Mouse (Mus musculus) left cerebral cortex, adult 11 months (tissue): ENCODE measurements at regions not wholly inside any gene's neighbourhood (a gene's known extent, or its start where the extent isn't known, plus 50 kb on each side); places are given as distances from the start of the nearest gene placed in this dataset.

Experiments used
- DNase-seq: peaks from one replicate; pipeline ENCODE4 v3.0.0; 2022; ENCODE audit warnings: low spot score

- DNase-seq = no peak
Measured at GRCm38 (mm10) chrX:11487876-11488275, 160.3 kb downstream of the H2al1j start.

GRCm38 (mm10) chrX:11490146-11490693 is 162.6 kb downstream of the H2al1j start:
- no peak for DNase-seq

GRCm38 (mm10) chrX:11491235-11491634 is 163.6 kb downstream of the H2al1j start:
- no peak for DNase-seq

- no peak for DNase-seq
Measured at GRCm38 (mm10) chrX:11491676-11492391, 164.2 kb downstream of the H2al1j start.

- DNase-seq = no peak
Measured at GRCm38 (mm10) chrX:11493526-11494245, 166.1 kb downstream of the H2al1j start.

- DNase-seq = no peak
Measured at GRCm38 (mm10) chrX:11494246-11494630, 166.6 kb downstream of the H2al1j start.

- no peak for DNase-seq
Measured at GRCm38 (mm10) chrX:11512439-11512838, 184.8 kb downstream of the H2al1j start.

DNA sequence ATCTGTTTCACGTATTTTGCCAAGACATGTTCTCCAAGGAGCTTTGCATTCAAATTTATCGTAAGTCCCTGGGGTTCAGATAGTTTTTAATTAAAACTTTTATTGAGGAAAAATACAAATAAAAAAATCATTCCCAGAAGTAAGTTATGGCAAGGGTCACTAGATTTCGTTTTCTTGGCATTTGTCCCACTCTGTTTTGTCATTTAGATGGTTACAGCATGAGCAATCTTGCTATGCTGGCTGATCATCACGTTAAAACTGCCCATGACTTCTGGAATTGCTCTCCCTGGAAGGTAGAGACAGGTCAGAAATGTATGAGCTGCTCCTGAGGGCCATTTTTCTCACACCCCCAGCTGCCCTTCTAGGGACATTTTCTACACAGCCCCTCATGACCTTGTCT is 185.3 kb downstream of the H2al1j start:
- DNase-seq = no peak

DNA sequence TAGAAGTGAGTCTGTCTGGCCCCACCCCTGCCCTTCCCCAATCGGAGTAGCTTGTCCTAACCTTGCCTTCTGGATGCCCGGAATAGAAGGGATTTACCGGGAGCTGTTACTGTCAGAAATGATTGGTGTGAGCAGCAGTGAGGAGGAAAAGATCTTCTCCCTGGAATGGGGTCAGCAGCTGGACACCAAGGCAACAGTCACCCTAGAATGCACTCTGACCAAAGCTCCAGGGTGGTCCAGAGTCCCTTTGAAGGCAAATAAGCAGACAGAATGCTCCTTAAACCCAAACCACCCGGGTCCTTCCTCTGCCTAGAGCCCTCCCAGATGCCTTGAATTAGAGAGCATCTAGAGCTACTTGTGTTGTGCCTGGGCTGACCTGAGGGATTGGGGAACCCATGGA is 196.2 kb downstream of the H2al1j start:
- DNase-seq = no peak

- no peak for DNase-seq
Measured at GRCm38 (mm10) chrX:11525326-11525725, 197.7 kb downstream of the H2al1j start.

DNA sequence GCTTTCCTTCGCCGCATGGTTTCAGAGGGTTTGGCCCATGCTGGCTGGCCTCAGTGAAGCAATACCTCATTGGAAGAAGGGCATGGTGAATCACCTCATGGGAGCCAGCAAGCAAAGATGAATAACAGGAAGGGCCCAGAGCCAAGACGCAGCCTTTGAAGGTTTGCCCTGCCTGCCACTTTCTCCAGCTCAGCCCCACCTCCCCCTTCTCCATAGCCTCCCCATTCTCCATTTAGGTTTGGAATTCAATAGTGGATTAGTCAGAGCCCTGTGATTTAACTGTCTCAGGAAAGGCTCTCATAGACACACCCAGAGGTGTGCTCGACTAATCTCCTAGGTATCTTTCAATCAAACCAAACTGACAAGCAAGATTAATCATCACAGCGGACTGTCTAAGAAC is 201.0 kb downstream of the H2al1j start:
- DNase-seq = no peak

GRCm38 (mm10) chrX:11529221-11529620 is 201.6 kb downstream of the H2al1j start:
- no peak for DNase-seq

GRCm38 (mm10) chrX:11532817-11533216 is 205.2 kb downstream of the H2al1j start:
- DNase-seq = no peak

DNA sequence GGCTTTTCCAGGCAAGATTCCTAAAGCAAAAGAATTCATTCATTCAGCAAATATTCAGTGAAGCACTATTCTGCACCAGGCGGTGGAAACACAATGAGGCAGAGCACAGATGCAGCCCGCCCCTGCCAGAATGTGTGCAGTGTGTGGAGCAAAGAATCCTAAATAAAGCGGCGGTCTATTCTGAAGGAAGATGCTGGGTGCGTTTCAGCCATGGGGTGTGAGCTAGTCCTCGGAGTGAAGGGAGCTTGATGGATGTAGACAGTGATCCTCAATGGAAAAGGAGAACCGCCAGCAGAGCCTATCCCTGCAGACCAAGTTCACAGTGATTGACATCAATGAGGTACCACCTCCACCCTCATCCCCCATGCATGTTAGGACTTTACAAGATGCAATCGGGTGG is 206.2 kb downstream of the H2al1j start:
- no peak for DNase-seq

DNA sequence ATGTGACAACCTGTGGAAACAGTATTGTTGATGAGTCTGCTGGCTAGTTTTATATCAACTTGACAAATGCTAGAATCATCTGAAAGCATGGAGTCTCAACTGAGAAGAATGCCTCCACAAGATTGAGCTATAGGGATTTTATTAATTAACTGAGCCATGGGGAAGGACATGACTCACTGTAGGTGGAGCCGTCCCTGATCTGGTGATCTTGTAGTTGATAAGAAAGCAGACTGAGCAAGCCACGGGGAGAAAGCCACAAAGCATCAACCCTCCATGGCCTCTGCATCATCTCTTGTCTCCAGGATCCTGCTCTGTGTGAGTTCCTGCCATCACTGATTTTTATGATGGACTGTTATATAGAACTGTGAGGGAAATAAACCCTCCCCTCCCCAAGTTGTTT is 213.4 kb downstream of the H2al1j start:
- DNase-seq = no peak

- DNase-seq = no peak
Measured at GRCm38 (mm10) chrX:11550164-11550851, 222.7 kb downstream of the H2al1j start.

- DNase-seq = no peak
Measured at GRCm38 (mm10) chrX:11552177-11552576, 224.6 kb downstream of the H2al1j start.

- no peak for DNase-seq
Measured at GRCm38 (mm10) chrX:11555035-11555570, 227.5 kb downstream of the H2al1j start.

DNA sequence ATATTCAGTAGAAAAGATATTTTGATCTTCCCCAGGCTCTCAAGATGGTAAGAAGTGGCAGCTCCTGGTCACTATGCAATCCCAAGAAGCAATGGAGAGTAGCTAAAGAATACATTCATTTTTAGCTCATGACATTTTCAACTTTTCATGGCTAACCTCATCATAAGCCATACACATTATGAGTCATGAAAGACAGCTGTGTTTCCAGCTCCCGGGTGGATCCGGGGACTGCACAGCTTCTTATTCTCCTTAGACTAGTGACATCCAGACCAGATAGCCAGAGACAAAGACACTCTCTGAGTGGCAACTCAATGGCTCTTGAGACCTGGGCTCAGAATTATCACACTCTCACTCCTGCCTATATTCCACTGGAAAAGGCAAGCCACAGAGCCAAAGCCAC is 230.6 kb downstream of the H2al1j start:
- no peak for DNase-seq

- no peak for DNase-seq
Measured at GRCm38 (mm10) chrX:11560550-11561276, 233.1 kb downstream of the H2al1j start.

DNA sequence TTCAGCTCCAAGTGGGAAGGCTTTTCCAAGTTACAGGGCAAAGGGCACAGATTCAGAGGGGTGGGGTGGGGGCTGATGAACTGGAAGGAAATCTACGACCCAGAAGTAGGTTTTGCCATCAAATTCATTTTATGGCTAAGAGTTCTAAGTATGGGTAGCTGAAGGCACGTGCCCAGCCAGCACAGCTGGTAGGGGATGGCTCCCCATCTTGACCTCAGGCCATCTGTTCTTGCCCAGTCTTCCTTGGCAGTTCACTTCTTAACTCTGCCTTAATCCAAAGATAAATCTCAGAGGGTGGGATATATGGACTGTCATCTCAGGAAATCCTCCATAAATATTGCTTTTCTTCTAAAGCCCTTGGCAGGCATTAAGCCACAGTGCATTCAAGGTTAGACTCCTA is 238.3 kb downstream of the H2al1j start:
- DNase-seq = no peak

DNA sequence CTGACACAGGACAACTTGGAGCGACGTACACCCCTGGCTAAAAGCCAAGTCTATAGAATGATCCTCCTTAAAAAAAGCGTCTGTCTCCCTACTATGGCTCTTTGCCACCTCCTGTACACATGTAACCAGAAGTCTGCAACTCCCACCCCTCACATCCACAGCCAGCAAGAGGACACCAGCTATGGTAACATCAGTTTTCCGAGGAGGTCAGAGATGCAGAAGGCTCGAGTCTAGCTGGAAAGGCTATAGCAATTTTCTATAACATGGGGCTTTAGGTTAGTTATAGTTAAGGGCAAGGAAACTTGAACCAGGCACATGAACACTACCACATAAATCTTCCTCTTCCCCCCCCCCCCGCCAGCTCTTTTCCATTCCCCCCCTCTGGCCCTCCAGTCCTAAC is 240.2 kb downstream of the H2al1j start:
- no peak for DNase-seq
